Mouse (Mus musculus): ENCODE data around the gene Tmeff2.

Tmeff2 gene

DNA sequence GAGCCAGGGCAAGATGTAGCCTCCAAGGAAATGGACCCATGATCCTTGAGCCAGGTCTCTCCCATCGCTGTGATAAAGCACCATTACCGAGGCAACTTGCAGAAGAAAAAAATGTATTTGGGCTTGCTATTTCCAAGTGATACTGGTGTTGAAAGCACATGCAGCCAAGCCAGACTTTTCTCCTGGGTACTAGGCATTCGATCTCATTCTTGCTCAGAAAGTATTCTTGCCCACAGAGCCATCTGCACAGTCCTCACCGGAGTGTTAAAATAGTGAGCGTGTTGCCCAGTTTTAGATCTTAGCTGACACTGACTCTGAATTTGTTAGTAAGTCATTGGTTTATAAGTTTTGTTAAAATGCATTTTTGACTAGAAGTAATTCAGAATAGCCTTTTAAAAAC lies 215.3 kb downstream of the Tmeff2 start:
- no peak for DNase-seq

DNA sequence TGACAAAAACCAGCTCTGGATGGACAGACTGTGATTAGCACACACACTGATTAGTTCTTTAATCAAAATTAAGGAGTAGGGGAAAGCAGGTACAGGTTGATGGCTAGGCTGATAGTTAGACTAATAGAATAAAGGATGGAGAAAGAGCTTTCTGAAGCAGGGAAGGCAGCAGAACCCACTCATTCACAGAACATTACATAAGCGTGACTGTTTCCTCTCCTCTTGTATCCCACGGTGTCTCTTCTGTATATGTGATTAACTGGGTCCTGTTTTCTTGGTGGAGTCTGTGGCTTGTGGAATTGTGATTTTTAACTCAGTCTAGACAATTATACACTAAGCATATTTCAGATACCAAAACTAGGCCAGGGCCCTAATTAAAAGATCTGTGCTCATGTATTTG lies 217.4 kb downstream of the Tmeff2 start:
- no peak for DNase-seq

DNA sequence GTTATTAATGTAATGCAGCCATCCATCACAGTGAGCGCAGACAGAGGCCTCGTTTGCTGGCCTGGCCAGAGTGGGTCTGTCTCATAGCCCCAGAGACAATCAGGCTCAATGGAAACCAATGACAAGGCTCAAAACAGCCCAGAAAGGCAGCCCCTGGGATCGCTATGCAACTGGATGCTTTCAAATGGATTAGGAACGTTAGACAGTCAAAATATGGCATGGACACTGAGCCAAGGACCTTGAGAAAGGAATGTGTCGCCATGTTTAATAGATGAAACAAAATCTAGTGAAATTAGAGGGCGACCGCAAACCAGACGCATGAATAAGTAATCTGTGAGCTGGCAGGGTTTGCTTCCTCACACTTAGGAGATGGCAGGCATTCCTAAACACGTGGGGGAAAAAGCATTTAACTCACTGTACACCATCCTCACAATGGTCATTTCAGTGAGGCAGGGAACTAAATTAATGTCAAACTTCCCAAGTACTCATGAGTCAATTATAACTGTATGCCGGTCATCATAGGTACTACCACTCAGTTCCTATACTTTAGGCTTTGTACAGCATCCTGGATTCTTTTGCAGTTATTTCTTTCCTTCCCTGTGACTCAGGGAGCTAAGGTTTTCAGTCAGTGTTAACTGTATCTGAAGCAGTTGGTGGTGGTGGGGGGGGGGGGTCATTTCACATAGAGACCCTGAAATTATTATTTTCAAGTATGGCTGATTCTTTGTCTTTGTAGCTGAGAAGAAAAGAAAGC lies 225.4 kb downstream of the Tmeff2 start:
- no peak for DNase-seq

DNA sequence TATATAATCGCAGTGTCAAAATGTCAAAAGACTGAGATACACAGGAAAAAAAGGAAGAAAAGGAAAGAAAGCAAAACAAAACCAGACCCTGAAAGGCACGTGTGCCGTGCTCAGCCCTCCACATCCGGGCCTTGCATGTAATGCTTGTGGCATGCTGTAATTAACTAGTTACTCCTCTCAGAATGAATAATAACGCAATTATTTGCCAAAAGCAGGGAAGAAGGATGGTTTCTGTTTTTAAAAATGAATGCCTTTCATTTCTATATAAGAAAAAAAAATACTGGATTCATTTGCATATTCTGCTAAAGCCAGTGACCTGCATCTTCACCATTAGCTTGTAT lies 225.9 kb downstream of the Tmeff2 start:
- no peak for DNase-seq

DNA sequence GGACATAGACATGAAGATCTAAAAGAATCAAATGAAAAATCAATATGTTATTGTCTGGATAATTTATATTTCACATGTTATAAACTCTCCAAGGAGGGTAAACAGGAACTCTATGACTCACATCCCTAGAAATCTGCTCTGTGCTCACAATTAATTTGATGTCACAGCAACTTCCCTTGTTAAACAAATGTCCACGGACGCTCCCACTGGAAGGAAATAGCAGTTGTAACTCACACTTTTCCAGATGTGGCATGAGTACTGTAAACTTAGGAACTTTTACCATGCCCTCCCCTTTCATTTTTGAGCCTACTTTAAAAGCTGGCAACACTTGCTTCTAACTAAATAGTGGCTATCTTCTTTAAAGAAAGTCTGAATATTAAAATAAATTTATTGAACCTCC lies 236.3 kb downstream of the Tmeff2 start:
- DNase-seq, result no peak

DNA sequence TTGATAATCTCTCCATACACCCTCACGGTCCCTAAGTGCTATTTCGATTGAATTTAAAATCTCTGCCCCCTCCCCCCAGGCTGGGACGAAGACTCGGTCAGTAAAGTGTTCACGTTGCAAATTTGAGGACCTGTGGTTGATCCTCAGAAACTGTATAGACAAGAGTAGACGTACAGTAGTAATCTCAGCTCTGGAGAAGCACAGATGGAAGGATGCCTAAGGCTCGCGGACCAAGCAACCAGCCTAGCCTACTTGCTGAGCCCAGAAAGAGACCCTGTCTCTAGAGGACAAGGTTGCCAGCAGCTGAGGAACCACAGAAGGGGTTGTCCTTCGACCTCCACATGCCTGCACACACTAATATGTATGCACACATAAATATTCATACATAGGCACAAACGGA lies 239.2 kb downstream of the Tmeff2 start:
- no peak for DNase-seq

DNA sequence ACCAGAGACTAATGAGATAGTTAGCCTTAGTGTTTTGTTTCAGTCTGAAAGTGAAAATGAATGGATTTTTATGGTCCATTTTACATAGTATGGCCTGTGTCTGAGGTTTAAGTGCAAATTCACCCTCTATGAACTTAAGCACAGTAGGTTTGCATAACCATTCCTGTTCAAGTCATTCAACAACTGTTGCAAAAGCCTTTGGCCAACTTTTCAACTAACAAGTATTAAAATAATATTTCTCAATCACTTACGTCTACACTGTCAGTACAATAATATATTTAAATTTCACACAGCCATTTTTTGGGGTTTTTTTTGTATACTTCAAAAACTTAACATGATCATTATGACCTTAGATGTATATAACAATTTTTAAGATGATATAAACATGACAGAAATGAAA lies 240.9 kb downstream of the Tmeff2 start:
- no peak for DNase-seq

DNA sequence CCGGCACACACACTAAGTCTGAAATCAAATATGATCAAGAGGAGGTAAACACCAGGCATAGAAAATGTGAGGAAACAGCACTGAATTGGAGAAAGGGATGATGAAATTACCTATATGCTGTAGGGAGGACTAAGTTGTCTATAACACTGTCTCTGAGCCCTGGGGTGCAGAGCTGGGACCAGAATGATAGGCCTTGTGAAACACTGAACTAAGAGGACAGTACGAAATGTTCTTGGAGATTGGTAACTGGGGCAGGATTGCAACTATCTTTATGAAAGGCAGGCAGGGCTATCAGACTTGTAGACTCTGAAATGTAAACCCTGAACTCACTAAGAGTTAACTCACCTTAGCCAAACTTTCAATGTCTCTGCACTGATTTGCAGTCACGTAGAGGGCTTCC lies 242.3 kb downstream of the Tmeff2 start:
- DNase-seq, result no peak

DNA sequence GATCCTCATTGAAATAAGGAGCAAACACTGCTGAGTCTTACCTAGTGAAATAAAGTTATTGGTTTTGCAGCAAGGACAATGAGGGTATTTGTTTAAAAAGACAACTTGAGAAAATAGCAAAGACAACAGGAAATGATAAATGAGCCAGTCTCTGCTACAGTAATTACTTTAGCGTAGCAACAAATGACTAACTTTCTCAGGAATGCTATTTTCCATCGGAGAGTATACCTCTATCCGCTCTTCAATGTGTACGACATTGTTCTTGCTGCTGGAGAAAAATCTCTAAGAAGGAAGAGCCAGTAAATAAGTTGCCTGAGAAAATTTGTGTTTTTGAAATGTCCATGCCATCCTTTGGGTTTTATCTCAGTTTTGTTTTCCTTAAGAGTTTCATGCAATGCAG lies 245.2 kb downstream of the Tmeff2 start:
- DNase-seq, result no peak

DNA sequence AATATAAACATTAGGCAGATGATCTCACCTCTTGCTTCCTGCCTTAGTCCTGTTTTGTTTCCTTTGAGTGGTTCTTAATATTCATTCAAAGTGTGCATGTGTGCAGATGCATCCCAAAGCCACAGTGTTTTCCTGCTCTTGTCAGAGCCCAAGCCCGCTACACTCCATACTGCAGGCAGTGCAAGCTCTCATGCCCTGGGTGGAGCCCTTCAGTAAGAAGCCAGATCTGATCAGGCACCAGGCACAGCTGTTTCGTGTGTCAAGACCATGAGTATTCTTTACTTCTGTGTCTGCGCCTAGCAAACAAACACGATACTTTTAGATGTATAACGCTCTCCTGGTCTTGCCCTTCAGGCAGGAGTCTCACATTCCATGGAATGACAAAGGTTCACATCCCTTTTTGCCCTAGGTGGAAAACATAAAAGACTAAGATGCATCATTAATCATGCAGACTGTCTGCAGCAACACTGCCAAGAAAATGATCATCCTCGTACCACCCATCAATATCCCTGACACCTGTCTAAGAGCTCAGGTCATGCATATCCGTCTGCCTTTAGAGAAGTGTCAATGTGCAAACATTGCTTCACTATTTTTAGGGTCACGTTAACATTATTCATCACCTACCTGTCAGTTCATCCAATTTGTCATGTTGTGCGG lies 248.2 kb downstream of the Tmeff2 start:
- no peak for DNase-seq

DNA sequence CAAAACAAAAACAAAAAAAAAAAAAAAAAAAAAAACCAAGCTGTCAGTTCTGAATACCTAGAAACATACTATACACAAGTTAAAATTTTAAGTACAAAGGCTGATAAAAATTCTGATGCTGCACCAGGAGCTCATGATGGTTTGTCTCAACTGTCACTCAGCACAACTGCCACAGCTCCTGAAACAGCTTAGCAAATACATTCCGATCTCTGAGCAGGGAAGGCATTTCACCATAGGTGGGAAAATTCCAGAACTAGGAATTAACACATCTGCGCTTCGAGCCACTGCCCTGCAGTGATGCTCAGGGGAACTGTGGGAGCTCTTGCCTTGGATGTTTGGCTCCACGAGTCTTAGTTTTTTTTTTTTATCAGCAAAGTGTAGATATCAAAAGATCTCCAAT lies 249.0 kb downstream of the Tmeff2 start:
- DNase-seq, result no peak

DNA sequence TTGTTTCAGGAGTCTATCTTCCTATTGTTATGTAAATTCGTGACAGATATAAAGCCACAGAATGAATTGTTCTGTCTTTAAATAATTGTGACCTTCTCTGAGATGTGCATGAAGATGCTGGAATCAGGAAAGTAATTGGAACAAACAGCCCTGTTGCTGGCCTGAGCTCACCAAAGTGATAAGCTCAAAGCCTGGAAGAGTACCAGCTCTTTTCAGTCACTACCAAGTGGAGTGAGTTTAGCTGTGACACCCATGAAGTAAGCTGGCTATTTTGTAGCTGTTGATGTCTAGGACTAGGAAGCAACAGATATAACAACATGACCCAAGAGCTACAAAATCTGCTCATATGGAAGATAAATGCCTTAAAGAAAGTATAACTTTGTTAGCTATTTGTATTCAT lies 249.4 kb downstream of the Tmeff2 start:
- no peak for DNase-seq

DNA sequence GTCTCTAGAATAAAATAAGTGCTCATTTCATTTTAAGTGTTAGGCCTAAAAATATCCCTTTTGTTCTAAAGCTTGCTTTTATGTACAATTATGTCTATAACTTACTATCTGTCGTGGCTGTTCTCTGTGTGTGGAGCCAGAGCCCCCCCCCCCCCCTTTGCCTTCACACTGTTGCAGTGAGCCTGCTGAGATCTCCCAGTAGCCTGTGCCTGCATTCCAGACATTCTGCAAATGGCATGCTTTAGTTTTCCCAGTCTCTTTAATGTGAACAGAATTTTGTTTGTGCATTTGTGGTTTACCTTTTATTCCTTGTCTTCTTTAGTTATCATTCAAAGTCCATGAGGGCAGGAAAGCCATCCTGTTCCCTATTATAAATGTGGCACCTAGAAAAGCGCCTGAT lies 251.6 kb downstream of the Tmeff2 start:
- no peak for DNase-seq

DNA sequence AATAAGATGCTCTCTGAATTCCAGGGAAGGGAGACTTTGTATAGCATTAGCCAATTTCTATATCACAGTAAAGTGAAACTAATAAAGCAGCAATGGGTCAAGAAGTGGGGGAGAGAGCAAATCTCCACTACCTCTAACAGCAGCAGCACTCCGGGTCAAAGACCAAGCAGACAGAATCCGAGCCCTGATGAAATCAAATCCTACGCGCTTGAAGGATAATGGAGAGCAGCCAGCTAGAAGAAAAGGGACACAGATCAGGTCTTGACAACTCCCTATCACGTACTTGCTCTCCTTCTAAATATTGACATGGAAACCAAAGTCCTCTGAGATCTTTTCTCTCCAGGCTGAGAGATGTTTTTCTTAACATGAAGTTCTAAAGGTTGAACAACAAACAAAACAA lies 252.4 kb downstream of the Tmeff2 start:
- no peak for DNase-seq

DNA sequence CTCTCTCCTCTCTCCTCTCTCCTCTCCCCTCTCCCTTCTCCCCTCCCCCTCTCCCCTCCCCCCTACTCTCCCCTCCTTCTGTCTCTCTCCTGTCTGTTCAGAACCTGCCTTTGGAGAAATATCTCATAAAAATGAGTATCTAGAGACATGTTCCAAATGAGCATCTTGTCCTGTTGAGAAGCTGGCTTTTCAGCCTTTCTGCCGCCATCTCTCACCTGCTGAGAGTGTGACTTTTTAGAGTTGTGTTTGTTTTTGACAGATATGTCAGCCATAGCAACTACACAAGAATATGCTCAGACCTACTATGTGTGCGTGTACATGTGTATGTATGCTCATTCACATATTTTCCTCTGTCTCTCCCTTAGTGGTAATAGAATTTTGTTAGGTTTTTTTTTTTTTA lies 283.8 kb downstream of the Tmeff2 start:
- DNase-seq, result no peak

DNA sequence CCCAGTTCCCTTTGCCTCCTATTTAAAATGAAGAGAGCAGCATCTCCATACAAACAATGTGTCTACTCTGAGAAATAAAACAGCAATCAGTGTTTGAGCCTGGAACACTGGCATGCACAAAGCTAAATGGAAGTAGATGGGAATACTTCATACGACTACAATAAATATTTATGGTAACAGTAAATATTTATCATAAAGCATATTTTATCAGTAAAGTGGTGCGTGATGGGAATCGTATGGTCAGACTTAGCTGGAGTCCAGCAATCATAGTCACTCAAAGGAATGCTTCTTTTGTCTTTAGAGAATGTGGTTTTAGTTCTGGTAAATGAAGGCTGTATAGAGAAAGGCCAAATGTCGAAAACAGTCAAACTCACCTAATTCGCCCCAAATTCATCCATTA lies 288.6 kb downstream of the Tmeff2 start:
- DNase-seq, result no peak

DNA sequence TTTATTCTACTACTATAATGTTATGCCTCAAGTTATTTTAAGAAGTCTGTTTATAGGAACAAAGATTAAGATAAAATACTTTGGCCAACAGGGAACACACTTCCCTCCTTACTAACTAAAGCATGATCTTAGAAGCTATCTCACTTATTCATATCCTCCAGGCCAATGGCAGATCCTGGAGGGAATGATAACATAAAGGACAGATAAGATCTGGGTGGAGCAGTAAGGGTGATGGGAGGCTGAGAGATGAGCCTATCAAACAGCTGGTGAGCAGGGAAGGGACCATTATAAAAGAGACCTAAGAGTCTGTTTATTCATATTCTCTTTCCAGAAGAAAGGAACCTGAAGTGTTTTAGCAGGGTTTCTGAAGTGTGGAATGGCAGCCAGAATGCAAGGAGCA lies 290.8 kb downstream of the Tmeff2 start:
- no peak for DNase-seq

DNA sequence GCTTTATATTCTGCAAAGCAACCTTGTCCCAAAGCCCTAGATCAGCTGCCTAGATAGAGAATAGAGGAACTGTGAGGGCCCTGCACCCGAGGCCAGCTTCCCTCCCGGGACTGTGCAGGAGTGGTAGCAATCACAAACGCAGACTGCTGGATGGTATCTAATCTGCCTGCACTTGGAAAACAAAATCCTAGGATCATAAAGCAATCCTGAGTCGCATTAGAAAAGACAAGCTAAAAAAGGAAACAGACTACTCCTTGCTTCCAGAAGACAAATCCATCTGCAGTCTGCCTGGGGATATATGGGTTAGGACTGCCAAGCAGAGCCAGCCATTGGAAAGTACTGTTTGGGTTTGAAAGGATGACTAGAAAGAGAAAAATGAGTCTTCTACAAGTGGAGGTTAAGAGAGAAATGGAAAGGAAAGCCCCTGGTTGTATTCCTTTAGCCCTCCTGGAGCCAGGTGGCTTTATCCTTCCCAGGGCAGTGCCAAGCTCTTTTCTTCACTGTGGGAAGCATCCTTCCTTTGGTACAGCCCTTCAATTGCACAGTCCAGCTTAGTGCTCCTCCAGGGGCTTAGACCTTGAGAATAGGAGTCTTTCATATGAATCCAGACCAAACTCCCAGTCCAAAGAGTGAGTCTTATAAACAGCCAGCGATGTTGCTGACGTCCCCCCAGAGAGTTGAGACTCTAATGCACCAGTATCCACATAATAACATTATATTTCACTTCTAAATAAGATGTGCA lies 291.6 kb downstream of the Tmeff2 start:
- no peak for DNase-seq

DNA sequence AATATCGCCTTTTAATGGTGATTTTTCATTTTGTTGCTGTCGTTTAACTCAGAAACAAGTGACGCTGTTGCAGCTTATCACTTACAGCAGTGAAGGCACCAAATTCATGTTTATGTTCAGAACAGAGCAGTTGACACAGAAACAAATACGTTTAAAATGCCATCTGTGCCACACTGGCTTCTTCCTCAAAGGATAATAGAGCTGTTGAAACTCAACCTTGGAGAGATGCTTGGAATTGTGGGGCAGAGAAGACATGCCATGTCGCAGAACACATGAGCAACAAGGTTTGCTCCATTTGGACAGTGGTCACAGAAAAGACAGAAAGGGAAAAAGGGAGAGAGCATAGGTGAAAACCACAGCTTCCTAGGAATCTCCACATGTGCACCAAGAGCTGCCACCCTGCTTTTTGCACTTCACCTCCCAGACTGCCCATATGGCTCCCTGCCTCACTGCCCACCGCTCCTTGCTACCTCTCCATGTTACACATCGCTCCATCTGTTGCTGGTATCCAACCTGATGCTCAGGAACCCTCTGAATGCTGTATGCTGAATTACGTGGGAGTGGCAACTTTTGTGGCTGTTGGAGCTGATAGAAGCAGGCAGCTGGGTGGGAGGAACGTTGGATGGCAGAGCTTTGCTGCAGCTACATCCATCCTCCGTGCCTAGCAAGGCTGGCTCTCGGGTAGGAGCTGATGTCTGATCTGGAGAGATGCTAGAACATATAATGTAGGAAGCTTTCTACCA lies 298.8 kb downstream of the Tmeff2 start:
- no peak for DNase-seq

DNA sequence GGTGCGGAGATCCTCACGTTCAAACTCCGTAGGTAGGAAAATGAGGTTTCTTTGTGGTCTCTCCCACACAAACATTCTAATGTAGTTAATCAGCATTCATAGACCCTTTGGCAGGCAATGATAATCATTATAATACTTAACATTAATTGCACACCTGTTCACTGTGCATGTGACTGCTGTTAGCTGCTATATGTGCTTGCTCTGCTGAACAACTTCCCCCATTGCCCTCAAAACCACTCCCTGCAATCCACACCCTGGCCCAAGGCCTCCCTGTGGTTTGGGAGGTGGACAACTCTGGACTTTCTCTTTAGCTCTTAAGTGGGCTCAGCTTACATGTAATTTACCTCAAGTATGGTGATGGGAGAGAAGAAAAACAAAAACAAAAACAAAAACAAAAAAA lies 299.5 kb downstream of the Tmeff2 start:
- no peak for DNase-seq

DNA sequence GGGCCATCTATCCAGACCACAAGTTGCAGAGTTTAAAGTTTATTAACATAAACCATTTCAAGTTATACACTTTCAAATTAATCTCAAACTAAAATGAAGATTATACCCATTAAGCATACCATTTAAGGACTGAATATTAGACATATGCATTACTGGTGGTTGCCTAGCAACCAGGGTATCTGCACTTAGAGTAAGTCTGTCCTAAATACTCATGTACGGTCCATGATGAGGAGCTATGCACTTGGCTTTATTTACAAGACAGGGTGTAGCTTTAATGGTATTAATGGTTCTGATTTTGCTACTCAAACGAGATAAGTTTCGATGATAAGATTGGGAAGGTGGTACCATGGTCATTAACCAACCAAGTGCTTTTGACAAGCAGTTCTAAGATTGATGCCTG lies 315.2 kb downstream of the Tmeff2 start:
- no peak for DNase-seq

DNA sequence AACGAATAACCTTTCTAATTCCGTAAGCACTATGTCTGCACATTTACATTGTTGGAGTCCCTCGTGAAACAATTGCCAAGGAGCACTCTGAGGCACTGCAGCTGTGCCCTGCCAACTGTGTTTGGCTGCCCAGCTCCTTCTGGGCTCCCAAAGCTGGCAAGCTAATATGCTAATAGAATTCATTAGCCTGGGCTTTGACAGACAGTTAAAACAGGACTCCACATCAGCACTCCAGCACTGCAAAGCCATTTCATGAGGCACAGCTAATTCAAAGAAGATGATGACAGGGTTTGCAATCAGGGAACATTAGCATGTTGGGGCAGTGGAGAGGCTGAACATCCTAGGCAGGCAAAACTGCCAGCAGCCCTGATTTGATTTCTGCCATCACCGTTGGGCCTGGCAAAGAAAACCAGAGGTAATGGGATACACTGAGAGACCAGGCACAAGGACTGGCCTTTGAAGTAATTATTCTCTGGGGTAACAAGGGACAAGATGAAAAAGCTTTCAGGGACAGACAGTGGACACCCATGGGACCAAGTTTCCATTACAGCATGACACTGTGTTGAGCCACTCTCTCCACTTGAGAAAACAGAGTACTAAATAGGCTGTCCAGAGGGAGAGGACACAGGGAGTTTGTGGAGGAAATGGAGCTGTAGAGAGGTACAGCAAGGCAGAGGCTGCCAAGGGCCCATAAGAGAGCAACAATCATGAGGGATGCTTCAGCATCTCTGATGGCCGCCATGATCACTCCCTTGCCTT lies 316.0 kb downstream of the Tmeff2 start:
- DNase-seq, result no peak

DNA sequence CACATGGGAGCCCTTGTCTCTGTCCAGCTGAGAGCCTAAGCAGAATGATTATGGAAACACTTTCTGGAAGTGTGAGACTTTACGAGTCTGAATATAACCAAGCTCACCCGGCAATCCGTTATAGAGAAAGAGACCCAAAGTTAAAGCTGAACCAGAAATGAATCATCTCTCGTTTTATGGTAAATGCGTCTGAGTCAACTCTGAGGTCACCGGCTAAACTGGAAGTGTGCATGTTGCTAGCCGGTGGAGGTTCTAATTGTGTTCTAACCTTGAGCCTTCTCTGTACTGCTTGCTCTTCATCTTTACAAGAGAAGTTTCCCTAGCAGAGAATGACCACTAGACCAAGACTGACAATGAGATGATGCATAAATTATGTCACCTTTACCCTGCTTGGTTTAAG lies 316.8 kb downstream of the Tmeff2 start:
- DNase-seq, result no peak
